Mouse (Mus musculus) right cerebral cortex, postnatal 14 days (tissue): Measurements from ENCODE around the gene Tmem29.
A peak's percentile ranks its signal among the peaks of the same experiment; 100 is the strongest.
"Not testable (repeated sequence)": the region's sequence is repeated elsewhere in the genome, so short reads cannot be mapped to it uniquely, and the experiment has no call there.

Experiments used
- DNase-seq: peaks from one replicate; pipeline ENCODE4 v3.0.0; 2022

Tmem29 gene

DNA sequence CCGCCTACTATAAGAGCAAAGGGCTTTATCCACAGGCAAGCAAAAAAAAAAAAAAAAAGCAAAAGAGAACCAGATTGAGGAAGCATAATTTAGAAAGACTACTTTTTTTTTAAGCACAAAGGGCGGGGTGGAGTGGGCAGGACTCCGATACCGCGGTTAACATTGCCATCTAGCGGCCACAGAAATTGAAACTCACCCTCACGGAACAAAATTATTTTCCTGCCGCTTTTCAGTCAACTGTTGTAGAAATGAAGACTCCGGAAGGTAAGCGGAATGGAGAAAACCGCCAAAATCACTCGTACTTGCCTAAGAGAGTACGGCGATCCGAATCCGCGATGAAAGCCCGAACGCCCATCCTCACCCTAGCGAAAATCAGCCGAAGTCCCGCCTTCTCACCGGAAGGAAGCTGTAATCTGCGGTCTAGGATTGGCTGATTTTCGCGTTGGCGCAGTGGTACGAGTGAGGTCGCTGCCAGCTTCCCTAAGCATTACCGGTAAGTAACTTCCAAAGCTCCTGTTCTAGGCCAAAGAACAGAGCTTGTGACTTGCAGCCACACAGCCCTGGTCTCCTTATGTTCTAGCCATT lies at the start of gene Tmem29:
Gene Tmem29 (minus strand): TSS at position 389 of the 585 bp plus-strand sequence.
- DNase-seq, result peak; percentile 84

DNA sequence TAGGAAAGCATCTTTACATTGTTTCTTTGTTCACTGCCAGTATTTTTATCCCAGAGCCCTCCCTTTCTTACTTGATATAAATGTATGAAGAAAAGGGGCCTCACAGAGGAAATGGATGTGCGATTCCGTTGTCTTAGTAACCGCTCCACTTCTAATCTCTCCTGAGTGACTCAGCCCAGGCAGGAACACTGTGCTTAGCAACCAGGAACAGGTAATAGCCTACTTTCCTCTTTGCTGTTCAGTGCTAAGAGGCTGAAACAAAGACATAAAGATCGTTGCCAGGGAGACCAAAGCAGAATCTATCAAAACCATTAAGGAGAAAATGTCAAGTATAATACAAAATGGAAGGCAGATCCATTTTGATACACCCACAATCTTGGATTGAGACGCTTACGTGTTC lies 49.7 kb upstream of the Tmem29 start:
- no peak for DNase-seq

DNA sequence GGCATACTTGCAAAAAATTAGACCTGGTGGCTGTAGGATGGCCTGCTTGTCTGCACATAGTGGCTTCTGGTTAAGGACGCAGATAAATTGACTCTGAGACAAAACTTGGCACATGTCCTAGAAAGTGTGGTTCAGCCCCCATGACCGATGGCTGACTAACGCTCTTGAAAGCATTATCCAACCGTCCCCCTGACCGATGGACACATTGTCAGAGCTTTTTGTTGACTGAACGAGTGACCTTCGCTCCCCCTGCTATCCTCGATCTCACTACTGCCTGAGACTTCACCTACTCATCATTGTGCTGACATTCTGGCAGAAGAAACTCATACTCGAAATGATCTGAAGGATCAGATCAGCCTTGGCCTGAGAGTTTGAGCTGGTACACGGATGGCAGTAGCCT lies 28.9 kb upstream of the Tmem29 start:
- DNase-seq, result not testable (repeated sequence)

DNA sequence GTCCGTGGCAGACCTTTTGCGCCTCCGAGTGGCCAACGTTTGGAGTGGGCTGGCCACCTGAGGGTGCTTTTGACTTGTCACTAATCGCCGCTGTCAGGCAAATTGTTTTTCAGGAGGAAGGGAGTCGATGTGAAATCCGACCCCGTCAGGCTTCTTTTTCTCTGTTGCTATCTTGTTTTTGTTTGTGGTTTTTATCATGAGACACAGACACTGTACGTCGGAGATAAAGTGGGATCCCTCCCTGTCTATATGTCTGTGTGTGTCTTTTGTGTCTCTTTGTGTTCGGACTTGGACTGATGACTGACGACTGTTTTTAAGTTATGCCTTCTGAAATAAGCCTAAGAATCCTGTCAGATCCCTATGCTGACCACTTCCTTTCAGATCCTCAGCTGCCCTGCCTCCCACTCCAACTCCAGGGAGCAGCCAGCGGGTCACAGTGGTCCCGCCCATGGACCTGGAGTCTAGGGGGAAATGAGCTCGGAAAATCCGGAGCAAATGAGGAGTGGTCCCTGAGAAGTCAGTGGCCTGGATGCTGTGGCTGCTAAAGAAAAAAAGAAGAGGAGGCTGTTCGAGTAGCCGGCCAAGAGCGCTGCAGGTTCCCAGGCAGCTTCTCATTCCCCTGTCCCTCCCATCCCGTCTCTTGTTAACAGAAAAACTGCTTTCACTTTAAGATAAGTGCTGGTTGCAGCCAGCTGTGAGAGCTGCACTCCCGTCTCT lies 27.5 kb upstream of the Tmem29 start:
- DNase-seq, result not testable (repeated sequence)

DNA sequence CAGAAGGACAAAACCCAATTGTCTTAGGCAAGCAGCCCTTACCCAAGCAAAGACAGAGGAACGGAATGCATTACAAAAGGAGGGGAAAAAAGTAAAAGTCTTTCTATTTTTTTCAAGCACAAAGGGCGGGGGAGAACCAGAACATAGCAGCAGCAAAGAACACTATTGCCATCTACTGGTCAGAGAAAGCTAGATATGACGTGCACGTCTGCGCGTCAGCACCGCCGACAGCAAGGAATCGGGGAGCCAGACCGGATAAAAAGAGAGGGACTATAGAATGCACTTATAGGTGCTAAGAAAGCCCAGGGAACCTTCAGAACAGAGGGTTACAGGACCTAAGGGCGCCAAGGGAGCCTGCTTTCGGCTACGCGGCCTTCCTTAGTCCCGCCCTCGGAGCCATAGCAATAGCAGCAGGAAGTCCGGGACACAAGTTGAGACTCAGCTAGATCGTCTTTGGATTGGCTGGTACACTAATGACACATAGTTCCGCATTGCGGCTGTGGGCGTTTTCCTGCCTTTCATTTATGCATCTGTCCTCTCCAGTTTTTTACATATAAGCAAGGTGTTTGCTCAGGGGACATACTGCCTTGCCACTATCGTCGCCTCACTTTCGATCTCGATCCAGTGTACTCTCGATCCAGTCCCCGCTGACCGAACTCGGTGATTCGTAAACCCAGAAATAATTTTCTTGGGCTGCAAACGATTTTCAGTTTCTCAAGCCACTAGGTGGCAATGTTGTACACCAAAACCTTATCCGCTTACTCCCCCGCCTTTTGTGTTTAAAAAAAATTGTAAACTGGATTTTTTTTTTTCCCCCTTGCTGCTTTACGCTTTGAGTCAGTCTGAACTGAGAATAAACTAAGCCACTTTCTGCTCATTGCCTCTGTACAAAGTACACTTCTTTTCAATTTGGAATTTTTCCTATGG lies 19.2 kb upstream of the Tmem29 start:
- peak; percentile 84 for DNase-seq

DNA sequence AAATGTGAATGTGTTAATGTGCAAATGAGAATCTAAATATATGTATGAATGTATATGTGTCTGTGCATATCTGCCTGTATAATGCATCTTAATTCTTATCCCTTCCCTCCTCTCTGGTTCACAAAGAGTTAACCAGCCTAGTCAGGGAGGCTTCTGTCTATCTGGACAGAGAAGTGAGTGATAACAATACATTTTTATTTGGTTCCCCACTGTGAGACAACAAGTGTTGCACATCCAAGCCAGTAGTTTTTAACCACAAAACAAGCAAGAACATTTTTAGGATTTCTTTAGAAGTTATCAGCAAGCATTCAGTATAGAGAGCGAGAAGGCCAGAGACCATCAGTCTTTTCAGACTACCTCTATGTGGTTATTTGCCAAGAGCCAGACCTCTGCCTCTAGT lies 12.5 kb upstream of the Tmem29 start:
- DNase-seq, result no peak

DNA sequence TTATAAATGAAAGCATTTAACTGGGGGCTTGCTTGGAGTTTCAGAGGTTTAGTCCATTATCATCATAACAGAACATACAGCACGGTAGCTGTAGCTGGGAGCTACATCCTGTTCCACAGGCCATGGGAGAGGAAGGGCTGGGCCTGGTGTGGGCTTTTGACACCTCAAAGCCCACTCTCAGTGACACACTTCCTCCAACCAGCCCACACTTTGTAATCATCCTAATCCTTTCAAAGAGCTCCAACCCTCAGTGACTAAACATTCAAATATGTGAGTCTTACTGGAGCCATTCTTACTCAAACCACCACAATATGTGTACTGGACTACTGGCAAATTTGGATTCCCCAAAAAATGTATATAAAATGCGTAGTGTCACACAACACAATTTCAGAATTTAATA lies 9.3 kb upstream of the Tmem29 start:
- DNase-seq, result no peak

DNA sequence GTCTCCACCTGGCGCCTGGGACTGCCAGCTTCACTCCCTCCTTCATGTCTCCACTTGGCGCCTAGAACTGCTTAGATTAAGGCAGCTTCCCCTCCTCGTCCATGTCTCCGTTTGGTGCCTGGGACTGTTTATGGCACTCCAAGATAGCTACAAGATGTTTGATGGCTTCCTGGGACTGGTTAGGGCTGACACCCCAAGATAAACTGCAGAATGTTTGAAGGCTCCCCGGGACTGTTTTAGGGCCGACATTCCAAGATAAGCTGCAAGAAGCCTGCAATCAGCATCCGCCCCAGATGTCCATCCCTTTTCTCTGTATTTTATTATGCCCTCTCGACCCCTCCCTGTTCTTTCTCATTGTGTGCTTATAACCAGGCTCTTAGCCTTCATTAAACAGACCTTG lies 7.9 kb upstream of the Tmem29 start:
- DNase-seq, result not testable (repeated sequence)

DNA sequence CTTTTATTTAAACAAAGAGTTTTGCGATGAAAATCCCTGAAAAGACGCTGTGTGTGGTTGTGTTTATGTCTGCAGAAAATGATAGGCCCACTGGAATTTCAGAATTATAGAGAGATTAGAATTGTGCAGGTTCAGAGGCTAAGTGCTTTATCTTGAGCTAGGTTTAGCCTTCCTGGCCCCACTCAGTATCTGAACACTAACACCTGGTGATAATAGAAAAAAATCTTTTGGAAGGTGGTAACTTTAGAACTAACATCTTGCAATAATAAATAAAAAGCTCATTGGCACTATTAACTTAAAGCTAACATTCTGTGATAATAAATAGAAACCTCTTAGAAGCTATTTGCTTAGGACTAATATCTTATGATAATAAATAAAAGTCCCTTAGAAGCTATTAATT lies 1.2 kb upstream of the Tmem29 start:
- no peak for DNase-seq

DNA sequence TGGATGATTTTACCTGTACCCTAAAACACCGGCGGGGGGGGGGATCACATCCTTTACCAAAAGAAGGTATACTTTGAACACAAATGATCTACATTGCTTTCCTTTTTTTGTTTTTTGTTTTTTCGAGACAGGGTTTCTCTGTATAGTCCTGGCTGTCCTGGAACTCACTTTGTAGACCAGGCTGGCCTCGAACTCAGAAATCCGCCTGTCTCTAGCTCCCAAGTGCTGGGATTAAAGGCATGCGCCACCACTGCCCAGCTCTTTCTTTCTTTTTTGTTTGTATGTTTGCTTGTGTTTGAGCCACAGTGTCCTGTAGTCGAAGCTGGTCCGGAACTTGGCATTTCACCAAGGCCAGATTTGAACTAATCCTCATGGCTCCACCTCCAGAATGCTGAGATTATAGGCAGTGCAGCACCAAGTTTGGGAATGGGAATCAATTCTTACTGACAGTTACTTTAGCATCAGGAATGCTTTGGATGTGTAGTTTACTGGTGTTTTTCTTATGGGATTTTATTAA lies 515 bp upstream of the Tmem29 start:
- DNase-seq, result peak; percentile 4

DNA sequence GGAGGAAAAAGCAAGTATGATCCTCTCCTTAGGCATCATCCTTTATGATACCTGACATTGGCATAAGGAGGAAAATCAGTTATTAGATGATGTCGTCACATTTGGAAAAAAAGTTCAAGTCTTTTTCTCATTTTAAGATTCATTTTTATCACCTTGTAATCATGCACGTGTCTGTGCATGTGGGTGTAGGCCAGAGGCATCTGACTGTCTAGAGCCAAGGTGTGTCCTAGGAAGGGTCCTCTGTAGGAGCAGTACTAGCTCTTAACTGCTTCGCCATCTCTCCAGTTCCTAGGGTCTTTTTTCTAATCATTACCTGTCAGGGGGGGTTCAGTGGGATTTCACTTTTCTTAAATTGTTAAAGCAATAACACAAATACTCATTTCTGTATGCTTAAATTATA lies 818 bp downstream of the Tmem29 start:
- no peak for DNase-seq

DNA sequence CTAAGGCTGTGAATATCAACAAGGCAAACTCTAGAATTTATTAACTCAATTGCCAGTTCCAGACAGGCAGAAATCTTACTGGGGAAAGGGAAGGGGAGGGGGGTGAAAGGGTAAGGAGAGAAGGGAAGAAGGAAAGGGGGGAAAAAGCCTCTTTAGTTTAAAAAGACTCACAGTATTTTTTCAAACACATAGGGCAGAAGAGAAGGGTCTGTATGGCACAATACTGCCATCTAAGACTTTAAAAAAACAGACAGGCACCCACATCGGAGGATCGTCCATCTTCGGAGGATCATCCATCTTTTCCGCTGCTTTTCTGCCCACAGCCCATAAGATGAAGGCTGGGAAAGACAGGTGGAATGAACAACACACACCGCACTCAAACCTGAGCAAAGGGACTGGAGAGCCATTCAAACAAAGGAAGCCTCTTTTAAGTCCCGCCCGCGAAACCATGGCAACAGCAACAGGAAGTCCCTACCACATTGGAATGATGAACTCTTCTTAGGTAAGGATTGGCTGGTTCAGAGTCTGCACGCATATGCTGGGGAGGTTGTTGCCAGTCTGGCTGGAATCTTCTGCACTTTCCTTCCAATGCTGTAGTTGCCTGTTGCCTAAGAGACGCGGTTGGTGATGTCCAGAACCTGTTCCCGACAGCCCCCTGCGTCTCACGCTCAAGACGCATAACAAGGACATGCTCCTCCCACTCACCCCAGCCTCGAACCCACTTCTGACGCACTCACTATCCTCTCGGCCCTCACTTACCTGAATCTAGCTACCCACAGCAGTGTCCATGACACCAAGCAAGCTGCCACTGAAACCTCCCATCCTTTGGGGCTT lies 18.2 kb downstream of the Tmem29 start:
- peak; percentile 77 for DNase-seq

DNA sequence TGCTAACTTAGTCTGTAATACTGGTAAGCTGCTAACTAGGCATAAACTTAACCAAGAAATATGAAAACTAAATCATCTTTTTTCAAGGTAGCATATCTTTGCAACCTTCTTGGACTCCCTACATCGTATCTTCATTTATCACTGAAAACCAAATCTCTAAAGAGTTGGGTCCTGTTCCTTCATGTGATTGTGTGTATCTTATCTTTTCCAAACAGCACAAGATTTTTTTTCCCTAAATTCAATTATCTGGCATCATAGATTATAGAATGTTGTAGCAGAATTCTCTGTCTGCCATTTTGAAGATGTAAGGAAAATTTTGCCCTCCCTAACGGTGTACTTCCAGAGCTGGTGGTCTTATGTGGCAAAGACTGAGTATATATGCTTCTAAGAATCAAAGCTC lies 22.6 kb downstream of the Tmem29 start:
- no peak for DNase-seq

DNA sequence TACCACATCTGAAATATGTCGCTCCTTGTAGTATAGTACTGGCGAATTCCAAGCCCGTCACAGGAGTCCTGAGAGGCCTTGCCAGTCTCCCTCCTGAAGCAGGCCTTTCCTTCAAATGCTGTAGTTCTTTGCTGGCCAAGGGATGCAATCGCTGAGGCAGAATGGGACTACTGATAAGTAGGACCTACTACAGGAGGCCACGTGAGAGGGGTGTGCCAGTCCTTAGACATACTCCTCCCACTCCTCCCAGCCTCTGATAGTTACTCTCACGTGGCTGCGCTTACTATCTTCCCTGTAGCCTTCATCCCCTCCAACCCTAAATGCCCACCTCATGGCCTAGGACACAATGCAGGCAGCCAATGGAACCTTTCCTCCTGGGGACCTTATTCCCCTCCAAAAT lies 23.6 kb downstream of the Tmem29 start:
- DNase-seq, result no peak

DNA sequence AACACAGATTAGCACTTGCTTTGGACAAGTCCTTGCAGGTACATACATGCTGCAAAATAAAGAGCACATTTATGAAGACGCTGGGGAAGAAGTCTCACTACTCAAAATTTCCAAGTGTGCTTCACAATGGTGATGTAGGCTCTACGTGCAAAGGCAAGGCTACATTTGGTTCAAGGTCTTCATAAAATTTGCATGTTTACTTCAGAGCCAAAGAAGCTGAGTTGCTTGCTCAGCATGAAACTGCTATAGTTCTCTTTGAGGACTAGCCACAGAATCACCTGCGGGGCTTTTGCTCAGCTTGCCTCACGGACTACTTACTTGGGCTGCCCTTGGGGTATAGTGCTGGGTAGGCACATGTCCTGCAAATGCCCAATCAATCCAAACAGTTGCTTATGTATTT lies 45.4 kb downstream of the Tmem29 start:
- DNase-seq, result no peak
